Mouse (Mus musculus) cerebellum, adult 11 months (tissue): ENCODE results near the gene Acot7.

Source experiments
- DNase-seq: peaks from one replicate; pipeline ENCODE4 v3.0.0; 2022

Acot7 gene

GRCm38 (mm10) chr4:152250615-152251014, 72.7 kb downstream of the Acot7 start:
- no peak for DNase-seq

- no peak for DNase-seq
These were observed 75.3 kb downstream of the Acot7 start for GRCm38 (mm10) chr4:152253183-152253759.

- peak; percentile 71 for DNase-seq
These were observed 79.1 kb downstream of the Acot7 start for GRCm38 (mm10) chr4:152257070-152257469.

GRCm38 (mm10) chr4:152260451-152260850, 82.5 kb downstream of the Acot7 start:
- DNase-seq, result no peak

- DNase-seq, result no peak
These were observed 84.3 kb downstream of the Acot7 start for GRCm38 (mm10) chr4:152262187-152262586.

GRCm38 (mm10) chr4:152263089-152263488, 85.2 kb downstream of the Acot7 start:
- peak; percentile 29 for DNase-seq

- no peak for DNase-seq
These were observed 85.7 kb downstream of the Acot7 start for GRCm38 (mm10) chr4:152263512-152264176.

- DNase-seq, result peak; percentile 34
These were observed 86.2 kb downstream of the Acot7 start for GRCm38 (mm10) chr4:152264177-152264530.

- DNase-seq, result no peak
These were observed 87.1 kb downstream of the Acot7 start for GRCm38 (mm10) chr4:152264867-152265568.

GRCm38 (mm10) chr4:152265791-152266190, 87.9 kb downstream of the Acot7 start:
- no peak for DNase-seq

- peak; percentile 74 for DNase-seq
These were observed 88.4 kb downstream of the Acot7 start for GRCm38 (mm10) chr4:152266236-152266895.

GRCm38 (mm10) chr4:152267748-152268369, 89.9 kb downstream of the Acot7 start:
- DNase-seq, result peak; percentile 79

- no peak for DNase-seq
These were observed 92.0 kb downstream of the Acot7 start for GRCm38 (mm10) chr4:152269967-152270366.

- peak; percentile 24 for DNase-seq
These were observed 92.7 kb downstream of the Acot7 start for GRCm38 (mm10) chr4:152270599-152270998.

GRCm38 (mm10) chr4:152271334-152271733, 93.4 kb downstream of the Acot7 start:
- peak; percentile 22 for DNase-seq

- DNase-seq, result peak; percentile 29
These were observed 94.1 kb downstream of the Acot7 start for GRCm38 (mm10) chr4:152272006-152272405.

- peak; percentile 26 for DNase-seq
These were observed 94.6 kb downstream of the Acot7 start for GRCm38 (mm10) chr4:152272449-152273049.

GRCm38 (mm10) chr4:152273191-152273590, 95.3 kb downstream of the Acot7 start:
- peak; percentile 22 for DNase-seq

- DNase-seq, result peak; percentile 50
These were observed 95.8 kb downstream of the Acot7 start, which contains the start of gene Gpr153 for GRCm38 (mm10) chr4:152273621-152274236. Gene Gpr153, plus strand, starts transcription at chr4:152274232.

- peak; percentile 34 for DNase-seq
These were observed 96.8 kb downstream of the Acot7 start for GRCm38 (mm10) chr4:152274681-152275131.

GRCm38 (mm10) chr4:152276389-152277347, 98.7 kb downstream of the Acot7 start:
- DNase-seq, result peak; percentile 65
